Mouse (Mus musculus) G1E (cell line): Measurements from ENCODE around the gene Nkx6-2.

Source experiments
- CTCF ChIP-seq: IDR thresholded peaks from 2 replicates; pipeline ENCODE4 v1.5.1; 2012; ENCODE audit warnings: low read depth, low read length, inconsistent platforms, mixed read lengths
- GATA1 ChIP-seq: IDR thresholded peaks from 2 replicates; pipeline ENCODE4 v1.6.1; 2012; ENCODE audit warnings: borderline replicate concordance, low read length, inconsistent platforms, mixed read lengths
- POLR2AphosphoS5 ChIP-seq: IDR thresholded peaks from 2 replicates; pipeline ENCODE4 v1.6.1; 2012; ENCODE audit warnings: low read depth, low read length, inconsistent platforms; ENCODE audit not compliant: insufficient replicate concordance

- TF ChIP-seq CTCF = no peak
- TF ChIP-seq POLR2AphosphoS5 = no peak
- no peak for TF ChIP-seq GATA1
Observed at GRCm38 (mm10) chr7:139622568-139622967, 40.0 kb upstream of the Nkx6-2 start.
